Mouse (Mus musculus): ENCODE measurements around the gene Slc9a4. TPM values are rescaled to one million over a fixed set of nuclear protein-coding genes. Genes with fewer than 3 reads are reported as not detected.

Gene Slc9a4
- polyA plus RNA-seq, 1 experiment from 2014 or later, result not detected

Other genes starting within 250 kb of the Slc9a4 start
- gene Il1rl1, start 150.5 kb upstream of the Slc9a4 start, polyA plus RNA-seq (2016; fragmentation: Nextera tagmentation; extraction: Ambion mirVana), result 0.24 and 0.27 TPM in 2 replicates
- not detected in 2 replicates for gene Il18r1, start 114.5 kb upstream of the Slc9a4 start, polyA plus RNA-seq (2016; fragmentation: Nextera tagmentation; extraction: Ambion mirVana)
- 0.16 and 0.44 TPM in 2 replicates for gene Il18rap, start 64.7 kb upstream of the Slc9a4 start, polyA plus RNA-seq (2016; fragmentation: Nextera tagmentation; extraction: Ambion mirVana)
- gene Slc9a2, start 100.5 kb downstream of the Slc9a4 start, polyA plus RNA-seq (2016; fragmentation: Nextera tagmentation; extraction: Ambion mirVana), result 0.05 and 0.20 TPM in 2 replicates
- 3.5 and 3.8 TPM in 2 replicates for gene Mfsd9, start 210.6 kb downstream of the Slc9a4 start, polyA plus RNA-seq (2016; fragmentation: Nextera tagmentation; extraction: Ambion mirVana)
- 0.43 and 0.47 TPM in 2 replicates for gene Tmem182, start 225.5 kb downstream of the Slc9a4 start, polyA plus RNA-seq (2016; fragmentation: Nextera tagmentation; extraction: Ambion mirVana)

Measured in limb, embryonic 12.5 days (tissue).